Mouse (Mus musculus) embryonic fibroblast, embryonic 13.5 days (primary cell): ENCODE data around the gene Gas2l1.

ENCODE experiments used
- CTCF ChIP-seq: IDR thresholded peaks from 2 replicates; pipeline ENCODE4 v1.5.1; 2011; ENCODE audit warnings: mild to moderate bottlenecking, control low read depth, low read length, moderate library complexity, borderline replicate concordance; ENCODE audit not compliant: insufficient read depth
- POLR2A ChIP-seq: IDR thresholded peaks from 2 replicates; pipeline ENCODE4 v1.6.1; 2011; ENCODE audit warnings: low read depth, mild to moderate bottlenecking, control low read depth, low read length, moderate library complexity

DNA sequence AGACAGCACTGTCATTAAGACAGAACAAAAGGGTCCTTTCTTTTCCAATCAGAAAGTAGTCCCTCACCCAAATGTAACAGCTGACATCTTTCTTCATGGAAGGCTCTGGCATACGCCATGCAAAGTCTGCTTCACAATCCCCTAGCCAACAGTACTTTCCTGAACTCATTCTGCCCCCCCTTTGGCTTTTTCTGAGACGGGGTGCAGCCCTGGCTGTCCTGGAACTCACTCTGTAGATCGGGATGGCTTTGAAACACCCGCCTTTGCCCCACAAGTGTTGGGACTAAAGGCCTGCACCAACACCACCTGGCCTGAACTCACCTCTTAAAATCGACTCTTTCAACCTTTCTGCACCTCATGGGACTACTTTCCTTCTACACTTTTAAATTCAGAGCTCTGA lies 30.8 kb upstream of the Gas2l1 start:
- no peak for TF ChIP-seq CTCF
- TF ChIP-seq POLR2A, result no peak
